Mouse (Mus musculus) cerebellum, postnatal 36 days (tissue): ENCODE measurements at regions not wholly inside any gene's neighbourhood (a gene's known extent, or its start where the extent isn't known, plus 50 kb on each side); places are given as distances from the start of the nearest gene placed in this dataset.

Experiments
- DNase-seq, 2 experiments: peaks; one replicate each; pipeline ENCODE4 v3.0.0; 2021 to 2022; ENCODE audit warnings: mixed read lengths in 2 of 2

DNA sequence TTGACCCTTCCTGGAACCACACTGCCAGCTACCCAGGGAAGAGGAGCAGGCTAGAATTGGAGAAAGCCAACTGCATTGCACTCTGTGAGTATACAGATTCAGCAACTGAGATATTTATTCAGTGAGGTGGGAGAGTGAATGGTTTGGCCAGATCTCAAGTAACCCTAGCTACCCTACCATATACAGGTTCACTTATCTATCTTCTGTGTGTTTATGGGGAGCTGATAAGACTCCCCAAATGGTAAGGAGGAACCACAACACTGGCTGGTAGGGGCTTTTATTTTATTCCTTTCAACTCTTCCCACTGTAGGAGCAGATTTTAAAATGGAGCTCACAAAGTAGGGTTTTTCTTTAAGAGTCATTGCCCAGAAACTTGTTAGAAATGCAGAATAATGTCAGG is 62.9 kb downstream of the Arrdc3 start:
- no peak for DNase-seq

DNA sequence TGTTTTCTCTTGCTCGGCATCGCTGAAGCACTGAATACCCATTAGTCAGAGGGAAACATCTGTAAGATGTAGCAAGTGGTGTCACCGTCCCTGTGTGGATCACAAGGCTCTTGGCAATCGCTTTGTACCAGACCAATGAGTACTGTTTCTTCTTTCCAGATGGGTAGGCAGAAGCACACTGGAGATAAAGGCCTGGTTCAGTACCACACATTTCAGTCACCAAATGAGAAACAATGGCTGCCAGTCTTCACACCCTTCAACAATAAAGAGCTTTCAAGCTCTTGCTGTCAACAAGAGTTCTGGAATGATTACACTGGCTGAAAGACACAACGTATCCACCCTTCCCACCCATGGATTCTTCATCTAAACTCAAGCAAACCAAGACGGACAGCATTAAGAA is 64.5 kb downstream of the Arrdc3 start:
- no peak for DNase-seq

DNA sequence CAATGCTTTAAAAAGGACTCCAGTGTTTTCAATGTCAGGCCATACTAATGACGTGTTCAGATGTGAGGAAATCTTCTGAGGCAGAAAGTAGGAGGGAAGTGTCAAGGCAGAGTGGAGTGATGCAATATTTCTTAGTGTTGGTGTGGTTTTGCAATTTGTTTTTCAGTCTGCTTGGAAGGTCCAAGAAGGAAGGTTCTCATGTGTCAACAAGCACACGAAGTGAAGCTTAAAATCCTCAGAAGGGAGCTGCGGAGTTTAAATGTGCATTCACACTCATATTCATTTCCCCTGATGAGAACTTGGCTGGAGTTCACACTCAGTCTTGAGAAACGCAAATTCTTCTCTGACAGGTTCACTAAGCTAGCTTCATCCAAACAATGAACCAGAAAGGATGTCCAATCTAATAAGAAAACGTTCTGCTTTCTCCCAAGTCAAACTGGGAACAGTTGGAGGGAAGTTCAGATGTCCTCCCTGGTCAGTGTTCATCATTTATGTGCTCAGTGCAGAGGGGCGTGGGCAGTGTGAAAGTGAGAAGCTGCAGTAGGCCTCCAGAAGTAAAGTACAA is 66.0 kb downstream of the Arrdc3 start:
- no peak for DNase-seq

DNA sequence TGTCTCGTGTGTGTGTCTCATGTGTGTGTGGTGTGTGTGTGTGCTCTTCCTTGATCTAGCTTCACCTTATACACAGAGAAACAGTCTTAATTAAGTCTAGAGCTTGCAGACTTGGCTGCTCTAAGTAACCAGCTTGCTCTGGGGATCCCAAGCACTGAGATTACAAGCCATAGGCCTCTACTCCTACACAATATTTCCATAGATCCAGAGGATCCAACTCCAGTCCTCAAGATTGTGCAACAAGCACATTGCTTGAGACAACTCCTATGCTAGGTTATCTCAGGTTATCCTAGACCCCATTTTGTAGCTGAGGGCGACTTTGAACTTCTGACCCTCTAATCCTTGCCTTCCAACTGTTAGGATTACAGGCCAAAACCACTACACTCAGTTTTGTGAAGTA is 67.1 kb downstream of the Arrdc3 start:
- DNase-seq, result no peak

DNA sequence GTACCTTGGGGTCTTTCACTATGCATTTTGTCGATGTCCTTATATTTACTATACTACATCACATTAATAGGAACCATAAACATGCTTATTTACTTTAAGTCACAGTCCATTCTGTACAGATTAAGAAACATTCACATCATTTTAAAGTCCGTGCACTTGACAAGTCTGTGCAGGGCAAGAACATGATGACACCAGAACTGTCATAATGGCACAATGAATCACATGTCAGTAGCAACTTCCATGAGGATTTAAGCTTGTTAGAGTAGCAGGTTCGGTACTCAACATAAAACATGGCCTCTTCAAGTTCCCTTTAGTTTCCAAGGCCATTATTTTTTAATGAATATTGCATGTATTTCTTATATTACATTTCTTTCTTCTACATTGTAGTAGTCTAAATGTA is 67.6 kb downstream of the Arrdc3 start:
- DNase-seq, result no peak

- no peak for DNase-seq
Observed at GRCm38 (mm10) chr13:80951327-80951726, 68.1 kb downstream of the Arrdc3 start.

DNA sequence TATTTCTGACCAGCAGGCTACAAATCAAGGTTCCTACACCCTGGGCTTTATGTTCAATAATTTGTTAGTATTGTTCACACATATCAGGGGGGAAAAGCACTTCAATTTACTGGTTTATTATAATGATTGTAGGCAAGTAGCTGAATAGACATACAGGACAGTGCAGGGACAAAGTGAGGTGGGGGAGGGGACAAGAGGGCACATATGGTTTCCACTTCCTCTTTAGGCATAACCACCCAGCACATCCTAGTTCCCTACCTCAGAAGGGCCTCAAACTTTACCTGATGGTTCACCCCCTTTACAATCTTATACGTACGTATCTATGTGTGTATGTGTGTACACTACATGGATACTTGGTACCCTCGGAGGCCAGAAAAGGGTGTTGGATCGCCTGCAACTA is 69.7 kb downstream of the Arrdc3 start:
- no peak for DNase-seq

DNA sequence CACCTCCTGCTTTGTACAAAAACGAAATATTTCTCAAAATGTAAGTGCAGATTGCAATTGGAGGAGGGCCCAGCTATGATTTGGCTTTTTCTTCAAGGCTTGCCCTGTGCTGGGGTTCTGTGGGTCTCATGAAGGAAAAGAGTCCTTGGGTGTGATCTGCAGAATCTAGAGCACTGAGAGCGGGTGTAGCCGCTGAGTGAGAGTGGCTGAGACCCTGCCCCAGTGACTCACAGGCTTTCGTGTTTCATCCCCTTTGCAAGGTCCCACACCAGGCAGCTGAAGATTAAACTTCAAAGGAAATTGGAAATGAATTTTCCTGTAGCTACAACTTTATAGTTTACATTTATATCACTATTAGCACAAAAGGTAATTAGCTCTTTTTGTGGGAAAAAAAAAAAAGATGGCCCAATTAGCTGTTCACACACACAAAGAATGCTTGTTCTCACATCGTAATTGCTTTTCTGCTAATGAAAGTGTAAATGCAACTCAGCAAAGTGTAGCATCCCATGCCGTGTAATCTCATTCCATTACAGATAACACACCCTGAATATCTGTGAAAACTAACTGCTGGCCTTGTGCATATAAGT is 71.0 kb downstream of the Arrdc3 start:
- DNase-seq, result no peak

DNA sequence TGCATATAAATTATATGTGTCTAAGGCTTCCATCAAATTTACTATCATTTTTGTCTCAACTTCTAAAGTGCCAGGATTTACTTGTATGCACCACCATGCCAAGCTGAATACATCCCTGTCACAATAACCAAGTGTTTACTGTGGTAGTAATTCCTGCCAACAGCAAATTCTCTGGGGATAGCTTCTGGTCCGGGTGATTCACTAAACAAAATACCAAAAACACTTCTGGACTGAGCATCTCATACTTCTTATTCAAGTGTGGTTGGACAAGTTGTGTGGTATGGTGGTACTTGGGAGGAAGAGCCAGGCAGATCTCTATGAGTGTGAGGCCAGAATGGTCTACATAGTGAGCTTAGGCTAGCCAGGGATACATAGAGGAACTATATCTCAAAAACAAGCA is 73.8 kb downstream of the Arrdc3 start:
- DNase-seq, result no peak

GRCm38 (mm10) chr13:80957419-80958139 is 74.4 kb downstream of the Arrdc3 start:
- DNase-seq, result no peak

DNA sequence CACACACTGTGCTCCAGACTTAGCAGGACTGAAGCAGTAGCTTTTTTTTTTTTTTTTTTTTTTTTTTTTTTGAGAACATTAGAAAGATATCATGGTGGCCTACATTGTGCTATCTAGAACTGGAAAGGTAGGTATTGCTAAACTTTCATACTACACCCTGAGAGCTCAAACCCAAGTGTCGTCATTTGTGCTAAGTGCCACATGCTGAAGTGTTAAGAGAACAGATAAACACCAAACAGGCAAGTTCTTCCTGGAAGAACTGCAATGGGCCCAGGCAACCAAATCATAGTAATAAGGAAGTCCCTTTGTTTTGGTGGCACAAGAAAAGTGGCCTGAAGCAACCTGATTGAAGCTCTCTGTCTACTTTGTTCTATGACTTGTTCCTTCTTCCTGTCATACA is 76.6 kb downstream of the Arrdc3 start:
- DNase-seq, result no peak

DNA sequence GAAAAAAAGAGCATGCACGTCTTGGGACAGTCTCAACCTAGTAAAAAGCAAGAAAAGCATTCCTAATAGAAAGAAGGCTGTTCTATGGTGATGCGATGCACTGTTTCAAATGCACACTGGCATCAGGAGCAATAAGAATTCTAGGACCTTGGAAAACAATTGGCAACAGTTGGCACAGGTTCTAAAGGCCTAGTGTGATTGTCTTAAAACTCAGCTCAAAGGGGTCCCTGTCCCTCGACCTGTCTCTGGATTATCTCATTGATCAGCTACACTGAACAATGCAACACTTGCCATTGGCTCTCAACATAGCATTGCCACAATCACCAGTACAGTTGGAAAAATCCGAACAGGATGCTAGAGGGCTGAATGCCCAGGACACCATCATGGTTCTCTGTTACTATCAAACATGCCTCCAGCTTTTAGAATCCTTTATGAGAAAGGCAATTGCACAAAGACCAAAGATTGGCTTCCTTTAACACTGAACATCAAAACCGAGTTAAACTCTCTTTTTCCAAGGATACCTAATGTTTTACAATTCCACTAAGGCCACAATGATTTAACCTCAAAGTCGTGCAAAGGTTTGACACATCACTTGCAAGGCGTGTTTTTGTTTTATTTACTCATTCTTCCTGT is 78.9 kb downstream of the Arrdc3 start:
- DNase-seq, result no peak

- DNase-seq, result peak; percentile 72
Observed at GRCm38 (mm10) chr13:80962789-80963590, 79.8 kb downstream of the Arrdc3 start.

- peak; percentile 14 to 44 for DNase-seq
Observed at GRCm38 (mm10) chr13:80963591-80963940, 80.4 kb downstream of the Arrdc3 start.

- no peak for DNase-seq
Observed at GRCm38 (mm10) chr13:80971664-80972063, 88.5 kb downstream of the Arrdc3 start.

GRCm38 (mm10) chr13:80974424-80974823 is 91.2 kb downstream of the Arrdc3 start:
- no peak for DNase-seq

DNA sequence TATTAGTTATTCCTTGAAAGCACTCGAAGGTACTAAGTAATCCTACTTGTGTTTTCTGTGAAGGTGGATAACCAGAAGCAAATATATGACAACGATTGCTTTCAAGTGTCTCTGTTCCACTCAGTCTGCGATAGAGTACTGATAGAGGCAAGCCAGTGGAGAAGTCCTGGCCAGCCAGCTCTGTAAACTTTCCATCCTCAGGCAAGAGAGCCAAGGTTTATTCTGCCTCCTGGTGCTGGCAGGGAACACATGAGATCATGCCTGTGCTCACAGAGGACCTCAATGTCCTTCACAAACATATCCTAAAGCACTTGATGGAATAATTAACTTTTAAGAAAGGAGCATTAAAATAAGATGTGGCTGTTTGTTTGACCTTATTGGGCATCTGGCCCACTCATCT is 94.1 kb downstream of the Arrdc3 start:
- DNase-seq, result no peak

- DNase-seq, result no peak
Observed at GRCm38 (mm10) chr13:80981201-80981600, 98.0 kb downstream of the Arrdc3 start.

GRCm38 (mm10) chr13:80986657-80987056 is 103.5 kb downstream of the Arrdc3 start:
- DNase-seq, result no peak

DNA sequence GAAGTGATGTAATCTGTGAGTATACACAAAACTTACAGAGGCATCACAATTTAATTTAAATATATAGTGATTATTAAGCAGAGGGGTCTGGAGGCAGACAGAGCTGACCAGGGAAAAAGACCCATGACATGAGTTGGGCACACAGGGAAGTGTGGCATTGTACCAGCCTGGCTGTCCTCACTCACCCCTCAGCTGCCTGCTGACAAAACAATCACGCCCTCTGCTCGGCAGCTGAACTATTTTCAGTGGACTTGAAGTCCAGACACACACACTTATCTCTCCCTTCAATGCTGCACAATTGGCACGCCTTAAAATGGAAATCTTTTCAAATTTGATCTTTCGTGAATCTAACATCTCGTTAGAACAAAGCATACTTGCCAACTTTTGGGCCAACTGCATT is 106.6 kb downstream of the Arrdc3 start:
- DNase-seq, result no peak

DNA sequence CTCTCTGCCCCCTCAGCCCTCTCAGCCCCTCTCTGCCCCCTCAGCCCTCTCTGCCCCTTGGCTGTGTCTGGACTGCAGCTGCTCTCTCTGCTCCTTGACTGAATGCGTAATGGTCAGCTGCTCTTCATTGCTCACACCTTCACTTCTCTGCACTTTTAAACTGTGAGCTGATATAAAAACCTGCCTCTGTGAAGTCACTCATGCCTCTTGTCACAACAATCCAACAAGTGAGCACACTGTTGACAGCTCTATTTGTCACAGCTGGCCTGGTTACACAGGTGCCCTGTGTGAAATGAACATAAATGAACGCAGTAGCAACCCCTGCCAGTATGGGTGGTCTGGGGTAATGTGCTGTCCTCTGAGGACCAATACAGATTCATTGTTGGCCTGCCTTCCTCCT is 109.2 kb downstream of the Arrdc3 start:
- no peak for DNase-seq

- peak; percentile 8 to 35 for DNase-seq
Observed at GRCm38 (mm10) chr13:81008864-81009766, 125.9 kb downstream of the Arrdc3 start.
